Mouse (Mus musculus) neural tube, embryonic 14.5 days (tissue): ENCODE measurements around the gene 2310022B05Rik. TPM values are rescaled to one million over a fixed set of nuclear protein-coding genes. Genes with fewer than 3 reads are reported as not detected.
A peak's percentile ranks its signal among the peaks of the same experiment; 100 is the strongest.

Experiments used
- ATAC-seq: fragments of 200-750 bp; cut with Nextera tagmentation; 2 replicates; pipeline ENCODE4 v1.8.0; 2017; ENCODE audit warnings: low read depth, mild to moderate bottlenecking, moderate TSS enrichment, moderate library complexity
- H3K27ac ChIP-seq: fragments of 300-500 bp; sonication (generic); 2 replicates; pipeline ENCODE4 v1.5.1; 2014; ENCODE audit warnings: low read depth, mild to moderate bottlenecking, control low read depth, low read length, moderate library complexity, mixed read lengths
- H3K27me3 ChIP-seq: fragments of 300-500 bp; sonication (generic); 2 replicates; pipeline ENCODE4 v1.6.1; 2014; ENCODE audit warnings: low read length; ENCODE audit not compliant: control insufficient read depth, insufficient read depth
- H3K36me3 ChIP-seq: fragments of 300-500 bp; sonication (generic); 2 replicates; pipeline ENCODE4 v1.6.1; 2014; ENCODE audit warnings: low read length, mixed read lengths; ENCODE audit not compliant: control insufficient read depth, insufficient read depth
- H3K4me1 ChIP-seq: fragments of 300-500 bp; sonication (generic); 2 replicates; pipeline ENCODE4 v1.6.1; 2014; ENCODE audit warnings: low read length; ENCODE audit not compliant: control insufficient read depth, insufficient read depth
- H3K4me2 ChIP-seq: fragments of 300-500 bp; sonication (generic); 2 replicates; pipeline ENCODE4 v1.6.1; 2014; ENCODE audit warnings: mild to moderate bottlenecking, low read depth, low read length, control low read depth
- H3K4me3 ChIP-seq: fragments of 300-500 bp; sonication (generic); 2 replicates; pipeline ENCODE4 v1.5.1; 2014; ENCODE audit warnings: low read depth, low read length, control low read depth, mixed read lengths
- H3K9ac ChIP-seq: fragments of 300-500 bp; sonication (generic); replicated peaks from 2 replicates; pipeline ENCODE4 v1.6.1; 2014; ENCODE audit warnings: low read depth, mild to moderate bottlenecking, control low read depth, low read length, mixed read lengths
- H3K9me3 ChIP-seq: fragments of 300-500 bp; sonication (generic); 2 replicates; pipeline ENCODE4 v1.6.1; 2016; ENCODE audit warnings: low read length; ENCODE audit not compliant: control insufficient read depth
- WGBS: fragments of 180-500 bp; shearing (Covaris S2); extraction: QIAGEN DNeasy Blood & Tissue Kit; methylation state at CpG from one replicate; pipeline ENCODE4 v1.1.7; 2014; 5-methylcytosine and 5-hydroxymethylcytosine counted together
- polyA plus RNA-seq: library from polyadenylated mRNA; unstranded; fragments of >200 nt; fragmentation: Nextera tagmentation; extraction: Ambion mirVana; gene quantifications from 2 replicates; pipeline ENCODE4 v1.2.1, GENCODE M21; 2014

2310022B05Rik gene
- polyA plus RNA-seq, 1 experiment from 2014 or later = 21.9 TPM

GRCm38 (mm10) chr8:124688899-124689298 lies 25.7 kb upstream of the 2310022B05Rik start:
- WGBS = 92% methylated on average over 13 of the region's 13 CpGs
- H3K27me3 ChIP-seq = no peaks in the 10 kb centered on the region
- no peak overlapping the region for H3K4me2 ChIP-seq
- H3K9me3 ChIP-seq = no peaks in the 10 kb centered on the region
- H3K27ac ChIP-seq = no peak overlapping the region
- no peak overlapping the region for H3K4me3 ChIP-seq
- ATAC-seq = no peak
- no peaks in the 10 kb centered on the region for H3K4me1 ChIP-seq
- H3K36me3 ChIP-seq = peaks cover 14% of the 10 kb centered on the region
- H3K9ac ChIP-seq = no peak overlapping the region

- H3K4me1 ChIP-seq = no peaks in the 10 kb centered on the region
- H3K9me3 ChIP-seq = no peaks in the 10 kb centered on the region
- peaks cover 38% of the 10 kb centered on the region for H3K36me3 ChIP-seq
- no peaks in the 10 kb centered on the region for H3K27me3 ChIP-seq
- no peak overlapping the region for H3K27ac ChIP-seq
- no peak overlapping the region for H3K4me2 ChIP-seq
- no peak overlapping the region for H3K4me3 ChIP-seq
- no peak for ATAC-seq
- no peak overlapping the region for H3K9ac ChIP-seq
- WGBS = 83% methylated on average over 10 of the region's 10 CpGs
Measured at GRCm38 (mm10) chr8:124682218-124682617, 19.0 kb upstream of the 2310022B05Rik start.

GRCm38 (mm10) chr8:124681792-124682157 lies 18.6 kb upstream of the 2310022B05Rik start:
- WGBS = 88% methylated on average over 10 of the region's 10 CpGs
- Histone ChIP-seq H3K27me3 (no peaks in the 10 kb centered on the region), H3K9ac (no peak overlapping the region), H3K4me2 (no peak overlapping the region), H3K4me3 (no peak overlapping the region), H3K27ac (no peak overlapping the region), H3K4me1 (no peaks in the 10 kb centered on the region), H3K9me3 (no peaks in the 10 kb centered on the region), H3K36me3 (peaks cover 40% of the 10 kb centered on the region)
- no peak for ATAC-seq

- Histone ChIP-seq H3K27me3 (no peaks in the 10 kb centered on the region), H3K36me3 (peaks cover 45% of the 10 kb centered on the region), H3K4me1 (no peaks in the 10 kb centered on the region), H3K4me3 (no peak overlapping the region), H3K9me3 (no peaks in the 10 kb centered on the region), H3K27ac (no peak overlapping the region), H3K9ac (no peak overlapping the region), H3K4me2 (no peak overlapping the region)
- ATAC-seq = no peak
- WGBS = 87% methylated on average over 10 of the region's 10 CpGs
Measured at GRCm38 (mm10) chr8:124681077-124681791, 18.1 kb upstream of the 2310022B05Rik start.

- Histone ChIP-seq H3K9me3 (no peaks in the 10 kb centered on the region), H3K9ac (no peak overlapping the region), H3K4me1 (no peaks in the 10 kb centered on the region), H3K4me3 (no peak overlapping the region), H3K27me3 (no peaks in the 10 kb centered on the region), H3K4me2 (no peak overlapping the region), H3K36me3 (peaks cover 44% of the 10 kb centered on the region), H3K27ac (no peak overlapping the region)
- WGBS = 95% methylated on average over 13 of the region's 13 CpGs
- no peak for ATAC-seq
Measured at GRCm38 (mm10) chr8:124678246-124678645, 15.1 kb upstream of the 2310022B05Rik start.

GRCm38 (mm10) chr8:124677486-124677885 lies 14.3 kb upstream of the 2310022B05Rik start:
- Histone ChIP-seq H3K4me3 (no peak overlapping the region), H3K36me3 (peaks cover 46% of the 10 kb centered on the region), H3K4me2 (no peak overlapping the region), H3K9ac (0 out of 2 replicates have a peak overlapping the region, but pooled peaks have one; percentile 5), H3K4me1 (no peaks in the 10 kb centered on the region), H3K9me3 (no peaks in the 10 kb centered on the region), H3K27me3 (no peaks in the 10 kb centered on the region), H3K27ac (no peak overlapping the region)
- 50% methylated on average over 12 of the region's 12 CpGs for WGBS
- peak; percentile 90 for ATAC-seq

GRCm38 (mm10) chr8:124677078-124677477 lies 13.9 kb upstream of the 2310022B05Rik start:
- 84% methylated on average over 7 of the region's 7 CpGs for WGBS
- Histone ChIP-seq H3K9me3 (no peaks in the 10 kb centered on the region), H3K9ac (0 out of 2 replicates have a peak overlapping the region, but pooled peaks have one; percentile 5), H3K4me2 (no peak overlapping the region), H3K4me3 (no peak overlapping the region), H3K36me3 (peaks cover 48% of the 10 kb centered on the region), H3K27me3 (no peaks in the 10 kb centered on the region), H3K27ac (no peak overlapping the region), H3K4me1 (no peaks in the 10 kb centered on the region)
- no peak for ATAC-seq

GRCm38 (mm10) chr8:124676661-124677060 lies 13.5 kb upstream of the 2310022B05Rik start:
- WGBS = 91% methylated on average over 4 of the region's 4 CpGs
- no peaks in the 10 kb centered on the region for H3K4me1 ChIP-seq
- no peaks in the 10 kb centered on the region for H3K27me3 ChIP-seq
- ATAC-seq = no peak
- no peak overlapping the region for H3K4me2 ChIP-seq
- H3K27ac ChIP-seq = no peak overlapping the region
- H3K4me3 ChIP-seq = no peak overlapping the region
- H3K9me3 ChIP-seq = no peaks in the 10 kb centered on the region
- H3K9ac ChIP-seq = 0 out of 2 replicates have a peak overlapping the region, but pooled peaks have one; percentile 5
- H3K36me3 ChIP-seq = peaks cover 45% of the 10 kb centered on the region

- H3K4me3 ChIP-seq = no peak overlapping the region
- no peak for ATAC-seq
- H3K27ac ChIP-seq = no peak overlapping the region
- WGBS = 94% methylated on average over 2 of the region's 2 CpGs
- peaks cover 26% of the 10 kb centered on the region for H3K36me3 ChIP-seq
- H3K9ac ChIP-seq = no peak overlapping the region
- no peaks in the 10 kb centered on the region for H3K4me1 ChIP-seq
- no peak overlapping the region for H3K4me2 ChIP-seq
- no peaks in the 10 kb centered on the region for H3K9me3 ChIP-seq
- H3K27me3 ChIP-seq = no peaks in the 10 kb centered on the region
Measured at GRCm38 (mm10) chr8:124672345-124672744, 9.2 kb upstream of the 2310022B05Rik start.
